Mouse (Mus musculus): ENCODE data around the gene Ephb4. TPM values are rescaled to one million over a fixed set of nuclear protein-coding genes. Genes with fewer than 3 reads are reported as not detected.
A peak's percentile ranks its signal among the peaks of the same experiment; 100 is the strongest.

The Ephb4 gene
- polyA plus RNA-seq, 1 experiment from 2014 or later = 53.7 TPM

DNA sequence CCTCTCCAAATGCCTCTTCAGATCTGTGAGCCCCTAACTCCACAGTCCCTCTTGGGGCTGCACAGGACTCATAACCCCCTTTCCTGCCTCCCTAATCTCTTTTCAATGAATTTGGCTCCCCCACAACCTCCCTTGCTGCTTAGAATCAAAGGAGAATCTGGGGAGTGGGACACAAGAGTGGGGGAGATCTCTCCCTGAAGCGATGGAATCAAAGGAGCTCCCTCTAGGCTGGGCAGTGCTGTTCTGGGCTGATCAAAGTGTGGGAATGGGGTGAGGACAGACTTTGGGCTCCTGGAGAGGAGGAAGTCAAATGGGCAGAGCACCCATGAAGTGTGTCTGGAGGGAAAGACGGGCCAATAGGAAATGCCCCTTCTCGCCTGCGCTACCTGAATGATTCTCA is 1.5 kb downstream of the Ephb4 start:
- no peaks in the 10 kb centered on the region for H3K9me3 ChIP-seq (ENCODE audit: low read length)
- no peaks in the 10 kb centered on the region for H3K27me3 ChIP-seq (ENCODE audit: insufficient read depth, low read length)
- peaks cover 53% of the 10 kb centered on the region for H3K4me1 ChIP-seq (ENCODE audit: insufficient read depth, low read length)
- WGBS = 4% methylated on average over 4 of the region's 4 CpGs
- peak overlapping the region; percentile 95 for H3K4me3 ChIP-seq (ENCODE audit: low read length)
- ATAC-seq (ENCODE audit: low FRiP score, low TSS enrichment) = no peak
- H3K27ac ChIP-seq (ENCODE audit: low read length) = peak overlapping the region; percentile 98
- peaks cover 29% of the 10 kb centered on the region for H3K36me3 ChIP-seq (ENCODE audit: insufficient read depth, low read length)
- peak overlapping the region; percentile 93 for H3K4me2 ChIP-seq (replicated peaks; ENCODE audit: low read depth, low read length)
- H3K9ac ChIP-seq (replicated peaks; ENCODE audit: low read length) = peak overlapping the region; percentile 97

DNA sequence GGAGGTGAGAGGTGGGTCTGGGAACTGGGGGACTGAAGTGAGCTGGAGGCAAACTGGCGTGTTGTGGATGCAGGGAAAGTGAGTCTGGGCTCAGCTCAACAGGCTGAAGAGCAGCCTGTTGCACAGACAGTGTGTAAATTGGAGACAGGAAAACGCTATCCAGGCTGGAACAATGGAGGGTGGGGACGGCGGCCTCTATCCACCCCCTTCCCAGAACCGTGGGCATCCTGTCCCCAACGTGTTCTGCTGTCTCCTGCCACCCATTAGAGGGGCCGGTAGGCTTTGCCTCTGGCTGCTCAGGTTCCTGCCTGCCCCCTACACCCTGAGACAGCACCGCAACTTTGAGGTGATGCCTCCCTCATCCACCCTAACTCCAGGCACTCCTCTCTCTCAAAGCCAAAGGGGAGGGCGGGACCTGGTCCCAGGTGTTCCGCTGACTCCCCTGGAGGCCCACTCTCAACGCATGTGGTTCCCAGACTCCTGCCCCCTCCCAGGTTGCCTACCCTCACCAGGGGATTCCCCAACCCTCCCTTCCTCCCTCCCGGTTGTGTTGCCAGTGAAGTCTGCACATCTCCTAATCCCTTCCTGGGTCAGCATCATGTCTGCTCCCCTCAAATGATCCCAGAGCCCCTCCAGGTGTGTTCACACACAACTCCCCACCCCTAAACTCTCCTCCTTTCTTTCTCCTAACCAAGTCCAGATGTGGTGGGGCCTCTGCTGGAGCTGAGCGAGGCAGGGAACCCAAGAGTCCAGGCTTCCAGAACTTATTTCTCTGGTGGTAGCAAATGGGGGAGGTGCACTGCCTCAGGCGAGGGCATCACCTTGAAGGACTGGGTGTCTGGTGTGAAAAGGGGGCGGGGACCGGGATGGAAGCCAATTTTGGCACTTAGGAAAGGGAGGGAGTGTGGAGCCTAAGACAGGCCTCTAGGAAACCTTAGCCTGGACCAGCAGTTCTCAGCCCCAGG is 2.4 kb downstream of the Ephb4 start:
- peak overlapping the region; percentile 95 for H3K4me3 ChIP-seq (ENCODE audit: low read length)
- H3K27me3 ChIP-seq (ENCODE audit: insufficient read depth, low read length) = no peaks in the 10 kb centered on the region
- H3K9me3 ChIP-seq (ENCODE audit: low read length) = no peaks in the 10 kb centered on the region
- peak overlapping the region; percentile 93 for H3K4me2 ChIP-seq (replicated peaks; ENCODE audit: low read depth, low read length)
- ATAC-seq (ENCODE audit: low FRiP score, low TSS enrichment) = no peak
- H3K27ac ChIP-seq (ENCODE audit: low read length) = peak overlapping the region; percentile 98
- 9% methylated on average over 16 of the region's 16 CpGs for WGBS
- H3K4me1 ChIP-seq (ENCODE audit: insufficient read depth, low read length) = peaks cover 45% of the 10 kb centered on the region
- H3K9ac ChIP-seq (replicated peaks; ENCODE audit: low read length) = peak overlapping the region; percentile 97
- peaks cover 33% of the 10 kb centered on the region for H3K36me3 ChIP-seq (ENCODE audit: insufficient read depth, low read length)

DNA sequence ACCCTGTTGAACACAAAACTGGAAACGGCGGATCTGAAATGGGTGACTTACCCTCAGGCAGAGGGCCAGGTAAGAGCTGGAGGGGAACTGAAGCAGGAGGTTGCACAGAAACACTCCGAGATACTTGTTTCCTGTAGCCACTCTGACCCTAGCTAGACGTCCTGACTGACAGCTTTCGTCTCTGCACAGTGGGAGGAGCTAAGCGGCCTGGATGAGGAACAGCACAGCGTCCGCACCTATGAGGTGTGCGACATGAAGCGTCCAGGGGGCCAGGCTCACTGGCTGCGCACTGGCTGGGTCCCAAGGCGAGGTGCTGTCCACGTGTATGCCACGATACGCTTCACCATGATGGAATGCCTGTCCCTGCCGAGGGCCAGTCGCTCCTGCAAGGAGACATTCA is 4.2 kb downstream of the Ephb4 start:
- peak overlapping the region; percentile 29 for H3K4me2 ChIP-seq (replicated peaks; ENCODE audit: low read depth, low read length)
- no peaks in the 10 kb centered on the region for H3K27me3 ChIP-seq (ENCODE audit: insufficient read depth, low read length)
- ATAC-seq (ENCODE audit: low FRiP score, low TSS enrichment) = no peak
- 0 out of 2 replicates have a peak overlapping the region, but pooled peaks have one; percentile 7 for H3K4me3 ChIP-seq (ENCODE audit: low read length)
- H3K9me3 ChIP-seq (ENCODE audit: low read length) = no peaks in the 10 kb centered on the region
- no peak overlapping the region for H3K27ac ChIP-seq (ENCODE audit: low read length)
- H3K4me1 ChIP-seq (ENCODE audit: insufficient read depth, low read length) = peaks cover 30% of the 10 kb centered on the region
- peaks cover 45% of the 10 kb centered on the region for H3K36me3 ChIP-seq (ENCODE audit: insufficient read depth, low read length)
- H3K9ac ChIP-seq (replicated peaks; ENCODE audit: low read length) = no peak overlapping the region
- 81% methylated on average over 17 of the region's 17 CpGs for WGBS

DNA sequence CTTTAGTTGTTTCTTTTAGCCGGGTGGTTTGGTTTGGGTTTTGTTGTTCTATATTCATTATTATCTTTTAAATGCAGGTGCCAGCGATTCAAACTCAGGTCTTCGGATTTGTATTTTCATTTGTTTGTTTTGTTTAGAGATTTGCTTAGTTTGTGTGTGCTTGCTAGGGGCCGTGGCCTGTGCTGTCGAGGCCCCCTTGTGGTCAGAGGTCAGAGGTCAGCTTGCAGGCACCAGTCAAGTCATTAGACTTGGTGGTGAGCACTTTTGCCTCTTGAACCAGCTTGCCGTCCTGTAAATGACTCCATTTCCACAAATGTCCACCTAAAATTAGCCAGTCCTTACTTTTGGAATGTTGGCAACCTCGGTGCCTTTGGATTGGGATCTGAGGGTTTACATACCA is 8.5 kb downstream of the Ephb4 start:
- Histone ChIP-seq H3K27ac (ENCODE audit: low read length) (no peak overlapping the region), H3K4me1 (ENCODE audit: insufficient read depth, low read length) (peaks cover 7% of the 10 kb centered on the region; the same call in 1 of the 2 replicates), H3K9ac (replicated peaks; ENCODE audit: low read length) (no peak overlapping the region), H3K4me2 (replicated peaks; ENCODE audit: low read depth, low read length) (no peak overlapping the region), H3K36me3 (ENCODE audit: insufficient read depth, low read length) (peaks cover 87% of the 10 kb centered on the region), H3K4me3 (ENCODE audit: low read length) (no peak overlapping the region), H3K27me3 (ENCODE audit: insufficient read depth, low read length) (no peaks in the 10 kb centered on the region), H3K9me3 (ENCODE audit: low read length) (no peaks in the 10 kb centered on the region)
- no peak for ATAC-seq (ENCODE audit: low FRiP score, low TSS enrichment)
- WGBS = 40% methylated on average over 7 of the region's 7 CpGs

DNA sequence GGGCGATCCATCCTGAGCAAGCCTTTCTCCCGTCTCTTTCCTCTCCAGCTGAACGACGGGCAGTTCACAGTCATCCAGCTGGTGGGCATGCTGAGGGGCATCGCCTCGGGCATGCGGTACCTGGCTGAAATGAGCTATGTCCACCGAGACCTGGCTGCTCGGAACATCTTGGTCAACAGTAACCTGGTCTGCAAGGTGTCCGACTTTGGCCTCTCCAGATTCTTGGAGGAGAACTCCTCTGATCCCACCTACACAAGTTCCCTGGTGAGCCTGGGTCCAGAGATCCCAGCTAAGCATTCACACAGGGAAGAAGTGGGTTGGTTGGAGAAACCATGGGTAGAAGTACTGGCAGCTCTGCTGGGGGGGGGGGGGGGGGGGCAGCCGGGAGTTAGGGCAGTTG is 19.8 kb downstream of the Ephb4 start:
- Histone ChIP-seq H3K4me1 (ENCODE audit: insufficient read depth, low read length) (no peaks in the 10 kb centered on the region), H3K27ac (ENCODE audit: low read length) (no peak overlapping the region), H3K4me2 (replicated peaks; ENCODE audit: low read depth, low read length) (no peak overlapping the region), H3K9ac (replicated peaks; ENCODE audit: low read length) (no peak overlapping the region), H3K4me3 (ENCODE audit: low read length) (no peak overlapping the region), H3K9me3 (ENCODE audit: low read length) (no peaks in the 10 kb centered on the region), H3K27me3 (ENCODE audit: insufficient read depth, low read length) (no peaks in the 10 kb centered on the region), H3K36me3 (ENCODE audit: insufficient read depth, low read length) (peaks cover 99% of the 10 kb centered on the region)
- WGBS = 92% methylated on average over 10 of the region's 11 CpGs
- no peak for ATAC-seq (ENCODE audit: low FRiP score, low TSS enrichment)

DNA sequence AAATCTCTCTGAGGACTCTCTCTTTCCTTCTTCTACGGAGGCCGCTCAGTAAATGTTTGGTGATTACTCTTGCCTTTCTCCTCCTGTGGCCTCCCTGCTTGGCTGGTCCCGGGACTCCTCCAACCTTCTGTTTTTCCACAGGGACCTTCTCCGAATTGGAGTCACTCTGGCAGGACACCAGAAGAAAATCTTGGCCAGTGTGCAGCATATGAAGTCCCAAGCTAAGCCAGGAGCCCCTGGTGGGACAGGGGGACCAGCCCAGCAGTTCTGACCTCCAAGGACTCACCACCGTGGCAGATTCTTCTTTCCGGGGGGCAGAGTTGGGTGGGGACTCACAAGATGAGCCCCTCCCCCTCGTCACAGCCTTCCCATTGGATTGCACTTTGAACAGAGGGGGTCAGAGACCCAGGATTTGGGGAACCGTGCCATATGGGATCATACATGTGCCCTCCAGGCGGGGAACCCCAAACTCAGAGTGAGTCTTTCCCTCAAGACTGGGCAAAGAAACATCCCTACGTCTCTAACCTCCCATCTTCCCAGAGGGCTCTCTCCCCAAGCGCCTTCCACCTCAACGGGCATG is 23.6 kb downstream of the Ephb4 start:
- no peak for ATAC-seq (ENCODE audit: low FRiP score, low TSS enrichment)
- H3K36me3 ChIP-seq (ENCODE audit: insufficient read depth, low read length) = peaks cover 71% of the 10 kb centered on the region
- H3K9ac ChIP-seq (replicated peaks; ENCODE audit: low read length) = no peak overlapping the region
- 82% methylated on average over 12 of the region's 12 CpGs for WGBS
- H3K9me3 ChIP-seq (ENCODE audit: low read length) = no peaks in the 10 kb centered on the region
- H3K27me3 ChIP-seq (ENCODE audit: insufficient read depth, low read length) = no peaks in the 10 kb centered on the region
- H3K4me1 ChIP-seq (ENCODE audit: insufficient read depth, low read length) = peaks cover 16% of the 10 kb centered on the region
- H3K27ac ChIP-seq (ENCODE audit: low read length) = no peak overlapping the region
- H3K4me3 ChIP-seq (ENCODE audit: low read length) = no peak overlapping the region
- no peak overlapping the region for H3K4me2 ChIP-seq (replicated peaks; ENCODE audit: low read depth, low read length)

DNA sequence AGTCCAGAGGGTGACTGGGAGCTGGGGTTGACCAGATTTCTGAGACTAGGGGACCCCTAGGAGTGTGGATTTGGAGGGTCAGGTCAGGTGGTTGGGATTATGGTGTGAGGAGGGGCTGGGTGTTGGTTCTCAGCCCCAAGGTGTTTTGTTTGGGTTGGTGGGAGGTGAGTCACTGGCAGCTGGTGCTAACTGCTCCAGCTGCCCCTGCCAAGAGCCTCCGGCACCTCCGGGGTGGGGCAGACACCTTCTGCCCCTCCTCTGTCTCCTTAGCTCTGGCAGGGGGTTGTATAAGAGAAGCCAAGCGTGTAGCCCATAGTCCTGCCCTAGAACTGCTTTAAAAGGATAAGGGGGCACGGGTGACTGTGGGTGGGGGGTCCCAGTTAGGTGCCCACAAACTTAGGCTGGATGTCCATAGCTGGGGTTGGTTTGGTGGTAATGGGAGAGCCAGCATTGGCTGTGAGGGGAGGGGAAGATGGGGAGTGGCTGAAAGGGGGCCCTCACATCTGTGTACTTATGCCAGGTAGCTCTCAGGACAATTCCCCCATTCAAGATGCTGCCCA is 24.7 kb downstream of the Ephb4 start:
- Histone ChIP-seq H3K9me3 (ENCODE audit: low read length) (no peaks in the 10 kb centered on the region), H3K4me2 (replicated peaks; ENCODE audit: low read depth, low read length) (no peak overlapping the region), H3K4me3 (ENCODE audit: low read length) (no peak overlapping the region), H3K4me1 (ENCODE audit: insufficient read depth, low read length) (peaks cover 16% of the 10 kb centered on the region), H3K36me3 (ENCODE audit: insufficient read depth, low read length) (peaks cover 59% of the 10 kb centered on the region), H3K27ac (ENCODE audit: low read length) (0 out of 2 replicates have a peak overlapping the region, but pooled peaks have one; percentile 36), H3K27me3 (ENCODE audit: insufficient read depth, low read length) (no peaks in the 10 kb centered on the region), H3K9ac (replicated peaks; ENCODE audit: low read length) (no peak overlapping the region)
- ATAC-seq (ENCODE audit: low FRiP score, low TSS enrichment) = 0 out of 2 replicates have a peak, but pooled peaks have one; percentile 12
- 80% methylated on average over 4 of the region's 4 CpGs for WGBS

DNA sequence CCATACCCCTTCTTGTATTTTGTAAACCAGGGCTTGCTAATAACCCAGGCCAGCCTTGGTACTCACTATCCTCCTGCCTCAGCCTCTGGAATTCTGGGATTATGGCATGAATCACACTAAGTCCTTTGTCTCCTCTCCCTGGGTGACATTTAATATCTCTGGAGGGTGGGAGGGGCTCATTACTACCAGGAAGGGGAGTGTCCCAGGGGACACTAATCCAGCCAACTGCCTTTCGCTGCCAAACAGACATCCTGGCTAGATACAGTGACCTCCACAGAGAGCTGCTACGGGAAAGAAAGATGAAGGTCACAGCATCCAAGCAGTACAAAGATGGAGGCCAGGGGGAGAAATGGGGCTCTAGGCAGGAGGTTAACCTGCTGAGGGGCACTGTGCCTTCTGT is 25.7 kb downstream of the Ephb4 start:
- WGBS = 26% methylated on average over 2 of the region's 2 CpGs
- ATAC-seq (ENCODE audit: low FRiP score, low TSS enrichment) = peak; percentile 16; the same call in 1 of the 2 replicates
- H3K9me3 ChIP-seq (ENCODE audit: low read length) = no peaks in the 10 kb centered on the region
- no peak overlapping the region for H3K4me3 ChIP-seq (ENCODE audit: low read length)
- H3K4me1 ChIP-seq (ENCODE audit: insufficient read depth, low read length) = peaks cover 16% of the 10 kb centered on the region
- H3K36me3 ChIP-seq (ENCODE audit: insufficient read depth, low read length) = peaks cover 49% of the 10 kb centered on the region
- H3K27ac ChIP-seq (ENCODE audit: low read length) = peak overlapping the region; percentile 59; the same call in 1 of the 2 replicates
- no peak overlapping the region for H3K4me2 ChIP-seq (replicated peaks; ENCODE audit: low read depth, low read length)
- no peaks in the 10 kb centered on the region for H3K27me3 ChIP-seq (ENCODE audit: insufficient read depth, low read length)
- H3K9ac ChIP-seq (replicated peaks; ENCODE audit: low read length) = no peak overlapping the region

DNA sequence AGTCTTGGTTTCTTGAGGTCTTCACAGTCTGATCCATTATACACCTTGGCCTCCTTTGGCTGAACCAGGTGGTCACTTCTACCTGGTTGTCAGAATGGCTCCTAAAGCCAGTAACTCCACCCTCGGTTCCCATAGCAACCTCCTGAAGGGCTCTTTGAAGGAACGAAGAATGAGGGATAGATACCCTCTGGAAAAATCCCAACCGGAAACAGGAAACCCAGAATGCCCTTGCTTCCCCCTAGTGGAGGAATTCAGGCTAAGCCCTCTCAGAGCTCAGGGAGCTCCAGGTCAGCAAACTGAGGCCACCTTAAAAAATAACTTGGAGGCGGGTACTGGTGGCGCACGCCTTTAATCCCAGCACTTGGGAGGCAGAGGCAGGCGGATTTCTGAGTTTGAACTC is 26.3 kb downstream of the Ephb4 start:
- Histone ChIP-seq H3K4me1 (ENCODE audit: insufficient read depth, low read length) (peaks cover 16% of the 10 kb centered on the region), H3K27ac (ENCODE audit: low read length) (peak overlapping the region; percentile 59; the same call in 1 of the 2 replicates), H3K9ac (replicated peaks; ENCODE audit: low read length) (no peak overlapping the region), H3K27me3 (ENCODE audit: insufficient read depth, low read length) (no peaks in the 10 kb centered on the region), H3K36me3 (ENCODE audit: insufficient read depth, low read length) (peaks cover 43% of the 10 kb centered on the region), H3K9me3 (ENCODE audit: low read length) (no peaks in the 10 kb centered on the region), H3K4me2 (replicated peaks; ENCODE audit: low read depth, low read length) (no peak overlapping the region), H3K4me3 (ENCODE audit: low read length) (no peak overlapping the region)
- WGBS = 42% methylated on average over 7 of the region's 7 CpGs
- ATAC-seq (ENCODE audit: low FRiP score, low TSS enrichment) = no peak

Data from kidney, embryonic 16.5 days (tissue).